Mouse (Mus musculus) heart, adult 2 months (tissue): Measurements from ENCODE around the gene Pcnx.

Experiments
- CTCF ChIP-seq: fragments of 200-600 bp; IDR thresholded peaks from 2 replicates; pipeline ENCODE4 v1.8.1; 2022; ENCODE audit warnings: antibody characterized with exemption, mild to moderate bottlenecking, moderate library complexity
- EP300 ChIP-seq: fragments of 200-500 bp; IDR thresholded peaks from 2 replicates; pipeline ENCODE4 v1.6.1; 2011; ENCODE audit warnings: low read depth, low read length, control low read depth; ENCODE audit not compliant: insufficient read depth
- POLR2A ChIP-seq: fragments of 200-500 bp; IDR thresholded peaks from 2 replicates; pipeline ENCODE4 v1.6.1; 2011; ENCODE audit warnings: mild to moderate bottlenecking, low read depth, low read length, control low read depth; ENCODE audit not compliant: insufficient read depth

DNA sequence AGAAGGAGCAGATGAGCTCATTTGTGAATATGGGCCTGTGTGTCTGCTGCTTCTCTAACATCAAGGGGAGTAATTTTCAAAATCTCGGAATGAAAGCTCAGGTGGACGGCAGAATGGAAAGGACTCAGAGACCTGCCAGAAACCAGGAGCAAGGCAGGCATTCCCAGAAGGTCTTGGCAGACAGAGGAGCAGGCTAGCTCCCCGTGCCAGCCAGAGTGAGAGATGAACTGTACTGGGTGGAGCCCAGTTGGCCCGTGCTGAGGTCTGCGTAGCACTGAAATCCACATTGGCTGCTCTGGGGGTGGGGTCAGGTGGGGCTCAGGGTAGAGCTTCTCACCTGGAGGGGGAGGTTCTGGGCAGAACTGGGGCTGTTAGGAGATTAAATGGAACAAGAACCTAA, 16.3 kb upstream of the Pcnx start:
- TF ChIP-seq POLR2A (no peak), CTCF (no peak), EP300 (no peak)
